Mouse (Mus musculus): ENCODE results near the gene Atp5l. TPM values are rescaled to one million over a fixed set of nuclear protein-coding genes. Genes with fewer than 3 reads are reported as not detected.

Atp5l gene
- polyA plus RNA-seq, 1 experiment from 2014 or later, result 745 TPM

Other genes with a start within 250 kb of the Atp5l start
- gene Treh, start 247.5 kb downstream of the Atp5l start, polyA plus RNA-seq (2014; fragmentation: Nextera tagmentation; extraction: Ambion mirVana), result not detected in 2 replicates
- gene Phldb1, start 185.5 kb downstream of the Atp5l start, polyA plus RNA-seq (2014; fragmentation: Nextera tagmentation; extraction: Ambion mirVana), result 26.7 and 26.8 TPM in 2 replicates
- 202 and 209 TPM in 2 replicates for gene Arcn1, start 152.9 kb downstream of the Atp5l start, polyA plus RNA-seq (2014; fragmentation: Nextera tagmentation; extraction: Ambion mirVana)
- 105 and 119 TPM in 2 replicates for gene Ift46, start 152.8 kb downstream of the Atp5l start, polyA plus RNA-seq (2014; fragmentation: Nextera tagmentation; extraction: Ambion mirVana)
- 3.2 and 3.5 TPM in 2 replicates for gene Tmem25, start 121.4 kb downstream of the Atp5l start, polyA plus RNA-seq (2014; fragmentation: Nextera tagmentation; extraction: Ambion mirVana)
- gene Ttc36, start 117.7 kb downstream of the Atp5l start, polyA plus RNA-seq (2014; fragmentation: Nextera tagmentation; extraction: Ambion mirVana), result 0.42 and 1.7 TPM in 2 replicates
- gene Kmt2a, start 39.4 kb downstream of the Atp5l start, polyA plus RNA-seq (2014; fragmentation: Nextera tagmentation; extraction: Ambion mirVana), result 12.7 and 15.9 TPM in 2 replicates
- gene Ube4a, start 44.9 kb upstream of the Atp5l start, polyA plus RNA-seq (2014; fragmentation: Nextera tagmentation; extraction: Ambion mirVana), result 32.7 and 39.6 TPM in 2 replicates
- 0.33 TPM in 1 of 2 replicates, not detected in the other for gene Cd3g, start 59.7 kb upstream of the Atp5l start, polyA plus RNA-seq (2014; fragmentation: Nextera tagmentation; extraction: Ambion mirVana)
- not detected in 2 replicates for gene Cd3d, start 61.0 kb upstream of the Atp5l start, polyA plus RNA-seq (2014; fragmentation: Nextera tagmentation; extraction: Ambion mirVana)
- 0.41 TPM in 1 of 2 replicates, not detected in the other for gene Cd3e, start 88.9 kb upstream of the Atp5l start, polyA plus RNA-seq (2014; fragmentation: Nextera tagmentation; extraction: Ambion mirVana)
- gene Mpzl2, start 119.1 kb upstream of the Atp5l start, polyA plus RNA-seq (2014; fragmentation: Nextera tagmentation; extraction: Ambion mirVana), result 27.2 and 28.6 TPM in 2 replicates
- 3.1 and 4.6 TPM in 2 replicates for gene Mpzl3, start 134.4 kb upstream of the Atp5l start, polyA plus RNA-seq (2014; fragmentation: Nextera tagmentation; extraction: Ambion mirVana)
- gene Jaml, start 158.4 kb upstream of the Atp5l start, polyA plus RNA-seq (2014; fragmentation: Nextera tagmentation; extraction: Ambion mirVana), result 2.8 and 4.2 TPM in 2 replicates
- 3.6 and 5.5 TPM in 2 replicates for gene Scn2b, start 197.0 kb upstream of the Atp5l start, polyA plus RNA-seq (2014; fragmentation: Nextera tagmentation; extraction: Ambion mirVana)
- gene Scn4b, start 217.7 kb upstream of the Atp5l start, polyA plus RNA-seq (2014; fragmentation: Nextera tagmentation; extraction: Ambion mirVana), result 0.04 TPM in 1 of 2 replicates, not detected in the other